Mouse (Mus musculus): ENCODE data around the gene Ccdc6. TPM values are rescaled to one million over a fixed set of nuclear protein-coding genes. Genes with fewer than 3 reads are reported as not detected.
"Not testable (repeated sequence)": the region's sequence is repeated elsewhere in the genome, so short reads cannot be mapped to it uniquely, and the experiment has no call there.

Ccdc6 gene
- total RNA-seq, 2 experiments from 2014 or later = 43.4 to 58.7 TPM

GRCm38 (mm10) chr10:70194283-70194682 is 97.4 kb downstream of the Ccdc6 start:
- intact Hi-C loops (cut with DNase I) = no loop called here

DNA sequence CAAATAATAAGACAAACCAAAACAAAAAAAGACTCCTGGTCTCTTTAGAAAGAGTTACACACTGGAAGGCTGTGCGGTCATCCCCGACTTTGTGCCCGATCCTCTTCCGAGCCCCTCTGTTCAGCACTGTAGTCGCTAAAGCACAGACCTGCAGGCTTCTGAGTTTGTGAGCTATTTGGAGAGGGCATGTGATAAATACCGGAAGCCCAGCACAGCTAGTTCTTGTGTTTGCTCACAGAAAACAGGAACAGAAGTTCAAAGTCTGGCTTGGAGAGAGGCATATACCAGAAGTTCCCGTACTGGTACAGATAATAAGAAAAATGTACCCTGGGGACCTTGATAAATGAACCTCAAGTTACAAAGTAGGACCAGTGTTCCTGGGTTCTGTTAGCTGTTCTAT is 98.4 kb downstream of the Ccdc6 start:
- DNase-seq (ENCODE audit: low spot score in 2 of 2) = no peak
- intact Hi-C loops (cut with DNase I) = loop anchor here (5.0 kb wide), 1 partner anchor 102 kb away; no protein-coding TSS in a partner anchor

More at GRCm38 (mm10) chr10:70194283-70194682, 97.4 kb downstream of the Ccdc6 start:
- DNase-seq (ENCODE audit: low spot score in 2 of 2) = no peak

DNA sequence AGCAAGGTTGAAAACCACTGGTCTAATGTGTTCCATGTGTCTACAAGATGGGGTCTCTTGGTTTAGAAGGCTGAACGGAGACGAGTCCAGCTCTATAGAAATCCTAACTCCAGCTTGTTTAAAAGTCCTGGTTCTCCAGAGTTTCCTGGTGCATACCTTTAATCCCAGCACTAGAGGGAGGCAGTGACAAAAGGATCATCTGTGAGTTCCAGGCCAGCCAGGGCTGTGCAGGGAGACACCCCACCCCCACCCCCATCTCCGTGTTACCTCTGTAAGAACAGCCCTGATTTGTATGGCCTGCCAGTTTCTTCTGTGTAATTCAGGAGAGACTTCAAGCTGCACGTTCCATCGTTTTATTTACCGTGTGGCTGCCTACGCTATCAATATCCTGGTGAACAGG is 98.9 kb downstream of the Ccdc6 start:
- intact Hi-C loops (cut with DNase I) = loop anchor here (5.0 kb wide), 1 partner anchor 102 kb away; no protein-coding TSS in a partner anchor
- no peak for DNase-seq (ENCODE audit: low spot score in 2 of 2)

DNA sequence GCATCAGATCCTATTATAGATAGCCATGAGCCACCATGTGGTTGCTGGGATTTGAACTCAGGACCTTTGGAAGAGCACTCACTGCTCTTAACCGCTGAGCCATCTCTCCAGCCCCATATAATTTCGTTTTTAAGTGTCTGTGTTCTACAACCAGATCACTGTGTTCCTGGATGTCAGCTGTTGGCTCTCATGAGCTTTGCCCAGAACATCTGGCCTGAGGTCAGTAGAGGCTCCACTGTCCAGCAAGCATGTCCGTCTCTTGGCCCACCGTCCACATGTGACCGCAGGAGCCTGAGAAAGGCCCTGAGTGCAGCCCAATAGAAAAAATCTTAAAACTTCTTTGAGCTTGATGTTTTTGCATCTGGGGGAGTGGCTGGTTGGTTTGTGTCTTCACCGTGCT is 99.7 kb downstream of the Ccdc6 start:
- intact Hi-C loops (cut with DNase I) = loop anchor here (5.0 kb wide), 1 partner anchor 101 kb away; no protein-coding TSS in a partner anchor
- DNase-seq (ENCODE audit: low spot score in 2 of 2) = no peak

DNA sequence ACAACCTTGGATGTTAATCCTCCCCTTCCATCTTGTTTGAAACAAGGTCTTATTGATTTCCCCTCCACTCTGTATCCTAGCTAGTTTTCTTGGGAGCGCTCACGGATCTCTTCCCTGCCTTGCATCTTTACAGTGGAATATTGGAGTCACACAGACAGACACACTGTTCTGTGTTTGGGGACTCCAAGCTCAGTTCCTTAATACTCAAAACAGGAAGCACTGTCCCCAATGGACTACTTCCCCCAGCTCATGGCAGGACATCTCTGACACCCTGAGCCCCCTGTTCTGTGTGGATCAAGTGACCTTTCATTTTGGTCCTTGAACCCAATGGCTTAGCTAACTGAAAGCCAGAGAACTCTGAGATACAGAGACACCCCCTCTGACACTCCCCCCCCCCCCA is 100.7 kb downstream of the Ccdc6 start:
- DNase-seq (ENCODE audit: low spot score in 2 of 2) = no peak
- intact Hi-C loops (cut with DNase I) = loop anchor here (5.0 kb wide), 1 partner anchor 100 kb away; no protein-coding TSS in a partner anchor

DNA sequence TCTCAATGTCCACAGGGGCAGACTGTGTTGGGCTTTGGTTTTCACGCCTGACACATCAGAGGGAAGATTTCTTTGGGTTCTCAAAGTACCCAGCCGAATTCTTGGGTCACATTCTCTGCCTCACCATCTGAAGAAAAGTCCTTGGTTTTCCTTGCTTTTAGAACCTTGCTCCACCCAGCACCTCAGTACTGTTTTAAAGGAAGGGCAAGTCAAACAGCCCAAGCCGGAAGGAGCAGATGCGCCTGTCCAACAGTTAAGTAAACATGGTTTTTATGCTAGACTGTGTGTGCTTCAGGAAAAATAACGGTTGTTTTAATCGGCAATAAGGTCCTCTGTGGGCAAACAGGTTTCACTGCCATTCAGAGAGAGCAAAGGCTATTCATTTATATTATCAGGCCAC is 101.1 kb downstream of the Ccdc6 start:
- DNase-seq (ENCODE audit: low spot score in 2 of 2) = no peak
- intact Hi-C loops (cut with DNase I) = loop anchor here (5.0 kb wide), 1 partner anchor 99 kb away; no protein-coding TSS in a partner anchor

GRCm38 (mm10) chr10:70198951-70199463 is 102.1 kb downstream of the Ccdc6 start:
- intact Hi-C loops (cut with DNase I) = loop anchor here (5.0 kb wide), 1 partner anchor 98 kb away; no protein-coding TSS in a partner anchor
- DNase-seq (ENCODE audit: low spot score in 2 of 2) = no peak

DNA sequence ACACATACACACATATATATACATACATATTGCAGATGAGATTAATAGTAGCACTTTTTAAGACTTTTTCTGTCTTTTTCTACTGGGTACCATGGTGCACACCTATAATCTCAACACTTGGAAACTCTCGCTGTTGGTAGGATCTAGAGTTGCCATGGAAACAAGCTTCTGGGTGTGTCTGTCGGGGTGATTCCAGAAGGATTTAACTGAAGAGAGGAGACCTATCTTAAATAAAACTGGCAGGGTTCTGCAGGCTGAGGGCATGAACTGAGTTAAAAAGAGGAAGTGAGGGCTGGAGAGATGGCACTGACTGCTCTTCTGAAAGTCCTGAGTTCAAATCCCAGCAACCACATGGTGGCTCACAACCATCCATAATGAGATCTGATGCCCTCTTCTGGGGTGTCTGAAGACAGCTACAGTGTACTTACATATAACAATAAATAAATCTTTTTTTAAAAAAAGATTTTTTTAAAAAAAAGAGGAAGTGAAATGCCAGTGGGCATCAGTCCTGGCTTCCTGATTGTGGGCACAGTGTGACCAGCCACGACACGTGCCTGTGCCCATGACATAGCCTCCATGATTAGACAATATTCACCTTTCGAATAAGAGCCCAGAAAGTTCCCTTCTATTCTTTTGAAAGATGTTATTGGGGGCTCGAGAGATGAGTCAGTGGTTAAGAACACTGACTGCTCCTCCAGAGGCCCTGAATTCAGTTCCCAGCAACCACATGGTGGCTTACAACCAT is 102.7 kb downstream of the Ccdc6 start:
- no peak for DNase-seq (ENCODE audit: low spot score in 2 of 2)
- intact Hi-C loops (cut with DNase I) = loop anchor here (5.0 kb wide), 2 partner anchors 48 to 98 kb away; partner anchors contain the start of gene Slc16a9

DNA sequence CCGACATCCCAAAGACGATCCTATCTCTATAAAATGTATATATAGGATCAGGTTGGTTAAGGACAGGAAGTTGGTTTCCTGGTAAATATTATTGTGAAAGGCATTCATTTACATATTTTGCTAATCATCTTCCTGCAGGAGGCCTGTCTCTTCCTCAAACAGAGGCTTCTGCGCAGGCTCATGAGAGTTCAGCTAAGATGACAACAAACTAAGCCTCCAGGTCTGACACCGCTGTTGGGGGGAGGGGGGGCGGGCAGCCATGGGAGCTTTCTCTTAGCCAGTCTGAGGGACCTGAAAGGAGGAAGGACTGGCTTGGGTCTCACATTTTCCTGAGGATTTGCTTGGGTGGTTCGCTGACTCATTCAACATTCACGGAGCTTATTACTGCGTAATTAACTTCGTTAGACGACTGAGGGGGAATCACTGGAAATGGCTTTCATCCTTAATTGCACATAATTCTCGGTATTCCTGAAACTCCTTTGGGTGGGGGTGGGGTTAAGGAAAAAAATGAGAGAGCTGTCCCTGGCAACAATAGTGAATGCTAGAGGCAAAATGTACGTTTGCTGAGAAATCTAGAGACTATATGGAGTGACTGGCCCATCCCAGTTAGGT is 104.1 kb downstream of the Ccdc6 start:
- intact Hi-C loops (cut with DNase I) = loop anchor here (5.0 kb wide), 1 partner anchor 46 kb away; the partner anchor contains the start of gene Slc16a9
- no peak for DNase-seq (ENCODE audit: low spot score in 2 of 2)

DNA sequence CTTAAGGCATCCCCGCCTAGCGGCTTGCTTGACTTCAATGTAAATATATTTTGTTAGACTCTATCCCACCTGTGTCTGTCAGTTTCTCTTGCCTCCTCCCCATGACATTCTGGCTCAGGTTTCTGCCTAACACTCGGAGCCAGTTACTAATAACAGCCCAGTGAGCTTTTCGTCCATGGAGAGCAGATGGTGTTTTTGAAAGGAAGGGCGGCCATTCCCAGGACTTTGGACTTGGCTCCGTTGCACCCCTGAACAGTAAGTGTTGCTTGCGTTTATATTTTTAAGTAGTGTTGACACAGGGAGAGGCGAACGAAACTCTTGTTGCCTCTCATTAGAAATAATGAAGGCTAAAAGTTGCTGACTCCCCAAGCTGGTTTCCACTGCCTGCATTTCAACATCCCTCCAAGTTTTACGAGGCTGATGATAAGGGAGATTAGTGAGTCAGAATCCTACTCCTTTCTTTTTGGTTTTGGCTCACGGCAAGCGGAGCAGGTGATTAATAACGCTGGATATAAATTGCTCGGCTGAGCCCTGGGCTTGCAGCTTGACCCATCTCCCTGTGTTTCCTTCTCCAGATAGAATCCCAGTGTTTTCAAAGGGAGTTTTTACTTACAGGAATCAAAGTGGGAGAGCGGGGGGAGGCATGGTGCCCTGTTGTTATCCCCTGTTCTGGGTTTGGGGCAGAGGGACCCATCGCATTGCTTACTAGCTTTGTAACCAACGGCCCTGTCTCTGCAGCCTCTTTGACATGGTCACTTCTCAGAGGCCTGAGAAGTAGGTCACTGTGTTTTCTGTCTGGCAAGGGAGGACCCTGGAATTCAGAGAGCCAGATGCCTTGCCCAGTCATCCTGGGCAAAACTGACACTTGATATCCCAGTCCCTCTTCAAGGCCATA is 107.8 kb downstream of the Ccdc6 start, which contains the start of gene Mrln:
Gene Mrln, plus strand, starts transcription at position 160 of the 895 bp plus-strand sequence.
- DNase-seq (ENCODE audit: low spot score in 2 of 2) = no peak
- intact Hi-C loops (cut with DNase I) = loop anchor here (5.0 kb wide), 1 partner anchor 43 kb away; the partner anchor contains the start of gene Slc16a9

- DNase-seq (ENCODE audit: low spot score in 2 of 2) = no peak
- intact Hi-C loops (cut with DNase I) = no loop called here
Measured at GRCm38 (mm10) chr10:70211281-70211680, 114.4 kb downstream of the Ccdc6 start.

DNA sequence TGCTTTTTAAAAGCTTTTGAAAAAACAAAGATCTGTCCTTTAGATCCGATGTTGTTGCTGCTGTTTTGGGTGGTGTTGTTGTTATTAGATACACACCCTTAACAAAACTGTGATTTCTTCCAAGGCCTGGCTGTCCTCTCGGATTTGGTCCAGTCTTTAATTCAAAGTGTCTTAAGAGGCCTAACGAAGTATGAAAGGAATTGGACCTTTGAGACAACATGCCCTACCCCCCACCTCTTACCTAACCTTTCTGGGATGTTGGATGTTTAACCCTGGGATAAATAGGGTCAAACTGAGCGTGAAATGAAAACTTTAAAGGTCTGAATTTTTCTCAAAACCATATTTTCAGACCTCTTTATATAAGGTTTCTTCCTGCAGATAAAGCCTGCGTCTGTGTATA is 124.0 kb downstream of the Ccdc6 start:
- no peak for DNase-seq (ENCODE audit: low spot score in 2 of 2)
- intact Hi-C loops (cut with DNase I) = no loop called here

- intact Hi-C loops (cut with DNase I); DNase-seq (ENCODE audit: low spot score in 2 of 2): not testable (repeated sequence)
Measured at GRCm38 (mm10) chr10:70222231-70222630, 125.3 kb downstream of the Ccdc6 start.

DNA sequence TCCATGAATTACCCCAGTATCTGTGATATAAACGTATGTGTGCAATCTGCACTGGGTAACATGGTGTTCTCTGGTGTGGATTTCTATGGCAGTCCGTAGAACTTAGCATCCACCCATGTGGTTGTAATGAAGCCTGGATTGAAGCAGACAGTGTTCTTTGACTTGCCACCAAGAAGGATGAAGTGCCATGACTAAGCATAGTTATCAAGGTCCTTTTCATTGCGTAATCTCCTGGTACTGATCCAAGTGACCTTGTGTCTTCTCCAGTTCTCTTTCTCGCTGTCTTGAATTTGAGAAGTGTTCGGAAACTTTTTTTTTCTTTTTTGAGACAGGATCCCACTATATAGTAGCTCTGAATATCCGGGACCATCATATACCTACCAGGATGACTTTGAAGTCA is 127.7 kb downstream of the Ccdc6 start:
- intact Hi-C loops (cut with DNase I) = no loop called here
- no peak for DNase-seq (ENCODE audit: low spot score in 2 of 2)

GRCm38 (mm10) chr10:70225760-70226159 is 128.8 kb downstream of the Ccdc6 start:
- intact Hi-C loops (cut with DNase I) = no loop called here
- DNase-seq (ENCODE audit: low spot score in 2 of 2) = no peak

GRCm38 (mm10) chr10:70226608-70227007 is 129.7 kb downstream of the Ccdc6 start:
- no peak for DNase-seq (ENCODE audit: low spot score in 2 of 2)
- intact Hi-C loops (cut with DNase I) = no loop called here

GRCm38 (mm10) chr10:70230352-70230751 is 133.4 kb downstream of the Ccdc6 start:
- intact Hi-C loops (cut with DNase I) = no loop called here

GRCm38 (mm10) chr10:70237936-70238335 is 141.0 kb downstream of the Ccdc6 start:
- no peak for DNase-seq (ENCODE audit: low spot score in 2 of 2)
- intact Hi-C loops (cut with DNase I) = no loop called here

More at GRCm38 (mm10) chr10:70230352-70230751, 133.4 kb downstream of the Ccdc6 start:
- DNase-seq (ENCODE audit: low spot score in 2 of 2) = no peak
